Mouse (Mus musculus) bone marrow, adult 2 months (tissue): ENCODE data around the gene Mid1. TPM values are rescaled to one million over a fixed set of nuclear protein-coding genes. Genes with fewer than 3 reads are reported as not detected.
A peak's percentile ranks its signal among the peaks of the same experiment; 100 is the strongest.
"Not testable (repeated sequence)": the region's sequence is repeated elsewhere in the genome, so short reads cannot be mapped to it uniquely, and the experiment has no call there.

ENCODE experiments used
- H3K27ac ChIP-seq: fragments of 200-500 bp; 2 replicates; pipeline ENCODE4 v1.5.1; 2012; ENCODE audit warnings: low read depth, mild to moderate bottlenecking, control low read depth, inconsistent platforms, low read length; ENCODE audit not compliant: control insufficient read depth, poor library complexity, insufficient read depth
- H3K4me1 ChIP-seq: fragments of 200-500 bp; 2 replicates; pipeline ENCODE4 v1.6.1; 2011; ENCODE audit warnings: low read length; ENCODE audit not compliant: control insufficient read depth, insufficient read depth
- H3K4me3 ChIP-seq: fragments of 200-500 bp; replicated peaks from 2 replicates; pipeline ENCODE3; 2011; ENCODE audit warnings: mild to moderate bottlenecking, low read depth, low read length, control low read depth; ENCODE audit not compliant: control insufficient read depth
- WGBS: fragments of 180-500 bp; shearing (Covaris S2); methylation state at CpG from one replicate; pipeline ENCODE4 v1.1.7; 2018; 5-methylcytosine and 5-hydroxymethylcytosine counted together
- polyA plus RNA-seq: library from polyadenylated mRNA; stranded (reverse); fragments of >200 nt; gene quantifications from 2 replicates; pipeline ENCODE4 v1.2.4, GENCODE M21; 2011; ENCODE audit warnings: low replicate concordance; ENCODE audit not compliant: missing spikeins, insufficient read depth, insufficient read length

The Mid1 gene
- polyA plus RNA-seq, 1 experiment, result 33.3 TPM

- WGBS, result 86% methylated on average over 21 of the region's 21 CpGs
Measured at GRCm38 (mm10) chrX:169984853-169985252, 299.9 kb downstream of the Mid1 start.

GRCm38 (mm10) chrX:169985796-169986195 is 300.8 kb downstream of the Mid1 start:
- WGBS, result 83% methylated on average over 18 of the region's 18 CpGs
- not testable (repeated sequence) for H3K4me3 ChIP-seq, H3K4me1 ChIP-seq, H3K27ac ChIP-seq

More at GRCm38 (mm10) chrX:169984853-169985252, 299.9 kb downstream of the Mid1 start:
- not testable (repeated sequence) for H3K4me1 ChIP-seq, H3K4me3 ChIP-seq, H3K27ac ChIP-seq

GRCm38 (mm10) chrX:169986519-169987367 is 301.7 kb downstream of the Mid1 start:
- Histone ChIP-seq H3K4me3 (peak overlapping the region; percentile 15), H3K27ac (peak overlapping the region; percentile 1; the same call in 1 of the 2 replicates)
- 52% methylated on average over 51 of the region's 51 CpGs for WGBS
- not testable (repeated sequence) for H3K4me1 ChIP-seq

- not testable (repeated sequence) for H3K4me1 ChIP-seq
Measured at GRCm38 (mm10) chrX:169987368-169987837, 302.4 kb downstream of the Mid1 start.

GRCm38 (mm10) chrX:169988571-169989218 is 303.7 kb downstream of the Mid1 start:
- H3K4me1 ChIP-seq, H3K4me3 ChIP-seq, H3K27ac ChIP-seq: not testable (repeated sequence)
- WGBS, result 93% methylated on average over 56 of the region's 56 CpGs

More at GRCm38 (mm10) chrX:169987368-169987837, 302.4 kb downstream of the Mid1 start:
- peak overlapping the region; percentile 2 for H3K4me3 ChIP-seq
- not testable (repeated sequence) for H3K27ac ChIP-seq
- 85% methylated on average over 28 of the region's 28 CpGs for WGBS

- H3K4me3 ChIP-seq, H3K27ac ChIP-seq, H3K4me1 ChIP-seq: not testable (repeated sequence)
- WGBS, result 86% methylated on average over 8 of the region's 8 CpGs
Measured at GRCm38 (mm10) chrX:169989219-169989595, 304.2 kb downstream of the Mid1 start.

GRCm38 (mm10) chrX:169989691-169990631 is 305.0 kb downstream of the Mid1 start:
- H3K4me3 ChIP-seq, result peak overlapping the region; percentile 30
- H3K27ac ChIP-seq, result peak overlapping the region; percentile 27; the same call in 1 of the 2 replicates
- H3K4me1 ChIP-seq, result not testable (repeated sequence)
- WGBS, result 74% methylated on average over 56 of the region's 56 CpGs

GRCm38 (mm10) chrX:169991128-169991873 is 306.3 kb downstream of the Mid1 start:
- H3K4me1 ChIP-seq, H3K4me3 ChIP-seq, H3K27ac ChIP-seq: not testable (repeated sequence)
- WGBS, result 11% methylated on average over 25 of the region's 28 CpGs

- WGBS, result 30% methylated on average over 12 of the region's 15 CpGs
- not testable (repeated sequence) for H3K27ac ChIP-seq, H3K4me1 ChIP-seq, H3K4me3 ChIP-seq
Measured at GRCm38 (mm10) chrX:169992086-169992930, 307.3 kb downstream of the Mid1 start.

GRCm38 (mm10) chrX:169992951-169993547 is 308.1 kb downstream of the Mid1 start:
- H3K27ac ChIP-seq, H3K4me1 ChIP-seq, H3K4me3 ChIP-seq: not testable (repeated sequence)
- 63% methylated on average over 5 of the region's 8 CpGs for WGBS

- not testable (repeated sequence) for H3K27ac ChIP-seq, H3K4me1 ChIP-seq, H3K4me3 ChIP-seq
- 47% methylated on average over 3 of the region's 33 CpGs for WGBS
Measured at GRCm38 (mm10) chrX:169994011-169994865, 309.2 kb downstream of the Mid1 start.
